ENCODE assay signal across 8 mouse cellular contexts in the genomic region with DNA sequence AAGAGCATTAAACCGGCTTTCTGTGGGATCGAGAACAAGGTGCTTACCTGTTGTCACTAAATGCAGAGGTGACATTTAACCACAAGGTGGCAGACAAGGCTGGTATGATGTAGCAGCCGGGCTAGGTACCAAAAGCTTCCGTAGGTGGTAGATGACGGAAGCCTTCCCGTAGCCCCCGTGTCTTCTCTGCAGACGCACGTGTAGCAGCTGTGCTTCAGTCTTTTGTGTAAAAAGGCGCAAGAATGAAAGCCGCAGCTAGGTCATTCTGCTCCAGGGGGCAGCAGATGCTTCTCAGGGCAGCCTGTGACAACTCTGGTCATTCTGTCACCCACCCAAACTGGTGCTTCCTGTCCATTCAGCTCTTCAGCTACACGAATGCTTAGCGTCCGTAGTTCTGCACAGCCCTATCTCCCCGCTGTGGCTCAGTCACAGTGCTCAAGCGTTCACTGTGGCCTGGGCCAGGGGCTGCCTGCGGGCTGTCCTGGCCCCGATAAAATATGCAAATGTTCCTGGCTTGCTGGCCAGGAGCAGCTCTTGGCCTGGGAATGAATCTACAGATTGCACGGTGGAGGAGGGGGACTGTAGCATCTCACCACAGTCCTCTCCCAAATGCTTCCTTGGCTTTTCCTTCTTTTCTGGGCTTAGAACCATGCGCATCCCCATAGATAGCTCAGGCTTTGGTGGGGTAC. TPM values are rescaled to one million over a fixed set of nuclear protein-coding genes. Genes with fewer than 3 reads are reported as not detected.
DNase-seq lines count a peak whose midpoint lies in the region; ATAC-seq lines count a peak whose summit lies in the region.

No protein-coding gene starts in this region.

- 5% methylated on average over 20 of the region's 20 CpGs for WGBS in embryonic facial prominence, embryonic 11.5 days
- 6% methylated on average over 20 of the region's 20 CpGs for WGBS in hindbrain, embryonic 11.5 days

- H3K9me3 ChIP-seq in embryonic facial prominence, embryonic 11.5 days (replicated peaks; ENCODE audit: control insufficient read depth, low read length) = no peaks in the 10 kb centered on the region
- H3K9me3 ChIP-seq in hindbrain, embryonic 11.5 days (ENCODE audit: control insufficient read depth, low read length) = no peaks in the 10 kb centered on the region

- peak; percentile 43 for ATAC-seq in CD4-positive, CD25-positive, alpha-beta regulatory T cell, adult 4 months
- peak; percentile 60; the same call in 1 of the 2 replicates for ATAC-seq in embryonic facial prominence, embryonic 11.5 days (replicated peaks; ENCODE audit: insufficient number of reproducible peaks, low FRiP score, low TSS enrichment, low read depth)
- peak; percentile 53; the same call in 1 of the 2 replicates for ATAC-seq in hindbrain, embryonic 11.5 days (ENCODE audit: low FRiP score)

- H3K4me2 ChIP-seq in embryonic facial prominence, embryonic 11.5 days (ENCODE audit: low read depth, low read length) = peak overlapping the region; percentile 67
- H3K4me2 ChIP-seq in hindbrain, embryonic 11.5 days (replicated peaks; ENCODE audit: low read depth, low read length) = peak overlapping the region; percentile 41

- H3K4me1 ChIP-seq in embryonic facial prominence, embryonic 11.5 days (ENCODE audit: control insufficient read depth, insufficient read depth, low read length) = no peaks in the 10 kb centered on the region
- H3K4me1 ChIP-seq in hindbrain, embryonic 11.5 days (replicated peaks; ENCODE audit: control insufficient read depth, insufficient read depth, low read length) = 0 out of 2 replicates have a peak, but pooled peaks cover 2% of the 10 kb centered on the region

- H3K9ac ChIP-seq in embryonic facial prominence, embryonic 11.5 days (replicated peaks; ENCODE audit: low read length) = peak overlapping the region; percentile 14
- H3K9ac ChIP-seq in hindbrain, embryonic 11.5 days (ENCODE audit: low read depth, low read length) = peak overlapping the region; percentile 47; the same call in 1 of the 2 replicates

- no peak overlapping the region for H3K4me3 ChIP-seq in embryonic facial prominence, embryonic 11.5 days (ENCODE audit: low read depth, low read length)
- peak overlapping the region; percentile 25 for H3K4me3 ChIP-seq in hindbrain, embryonic 11.5 days (ENCODE audit: low read depth, low read length)

- no peaks in the 10 kb centered on the region for H3K27me3 ChIP-seq in embryonic facial prominence, embryonic 11.5 days (ENCODE audit: control insufficient read depth, insufficient read depth, low read length)
- no peaks in the 10 kb centered on the region for H3K27me3 ChIP-seq in hindbrain, embryonic 11.5 days (ENCODE audit: control insufficient read depth, insufficient read depth, low read length)

- DNase-seq in adrenal gland, postnatal 10 days = peak; percentile 66
- peak; percentile 90 for DNase-seq in embryonic facial prominence, embryonic 11.5 days (ENCODE audit: low spot score)
- DNase-seq in hindbrain, embryonic 11.5 days (ENCODE audit: low spot score) = peak; percentile 80
- DNase-seq in layer of hippocampus, postnatal 14 days (ENCODE audit: low spot score in 2 of 2) = peak; percentile 65 to 85
- DNase-seq in lung, postnatal 14 days = peak; percentile 50
- peak; percentile 78 for DNase-seq in right cerebral cortex, adult 18-20 months
- no peak for DNase-seq in ovary, postnatal 14 days (ENCODE audit: low spot score)

- H3K36me3 ChIP-seq in embryonic facial prominence, embryonic 11.5 days (replicated peaks; ENCODE audit: control insufficient read depth, insufficient read depth, low read depth, low read length) = no peaks in the 10 kb centered on the region
- H3K36me3 ChIP-seq in hindbrain, embryonic 11.5 days (ENCODE audit: control insufficient read depth, insufficient read depth, low read length) = no peaks in the 10 kb centered on the region

- no peak overlapping the region for H3K27ac ChIP-seq in embryonic facial prominence, embryonic 11.5 days (replicated peaks; ENCODE audit: low read depth, low read length)
- no peak overlapping the region for H3K27ac ChIP-seq in hindbrain, embryonic 11.5 days (ENCODE audit: low read depth, low read length)

RNA-seq across cellular contexts. Expression of a gene that starts 21.8 kb away (rescaled TPM):
- not detected for polyA plus RNA-seq in CD4-positive, CD25-positive, alpha-beta regulatory T cell, adult 4 months (2017; shearing (Covaris generic))
- total RNA-seq in adrenal gland, postnatal 10 days (2021) = 10 to 100 TPM; 18.6 to 45.3 TPM
- polyA plus RNA-seq in embryonic facial prominence, embryonic 11.5 days (2014; fragmentation: Nextera tagmentation; extraction: Ambion mirVana) = 13.9 and 16.3 TPM in 2 replicates
- polyA plus RNA-seq in hindbrain, embryonic 11.5 days (2014; fragmentation: Nextera tagmentation; extraction: Ambion mirVana) = 16.6 and 19.2 TPM in 2 replicates
- 100 to 1,000 TPM; 186 to 207 TPM for total RNA-seq in layer of hippocampus, postnatal 14 days (2021)

RNA-seq across cellular contexts. Expression of a gene that starts 41.8 kb away (rescaled TPM):
- polyA plus RNA-seq in CD4-positive, CD25-positive, alpha-beta regulatory T cell, adult 4 months (2017; shearing (Covaris generic)) = 10 to 100 TPM; 30.6 to 38.0 TPM
- total RNA-seq in adrenal gland, postnatal 10 days (2021) = 10 to 100 TPM; 20.7 to 23.6 TPM
- 64.6 and 71.1 TPM in 2 replicates for polyA plus RNA-seq in embryonic facial prominence, embryonic 11.5 days (2014; fragmentation: Nextera tagmentation; extraction: Ambion mirVana)
- 51.3 and 53.0 TPM in 2 replicates for polyA plus RNA-seq in hindbrain, embryonic 11.5 days (2014; fragmentation: Nextera tagmentation; extraction: Ambion mirVana)
- 10 to 100 TPM; 37.9 to 41.3 TPM for total RNA-seq in layer of hippocampus, postnatal 14 days (2021)

Comparison
In these comparisons a context has a peak if more than half of its experiments do, and no peak if none do; other contexts are left out.
1. RNA of a gene that starts 21.8 kb away (polyA plus RNA-seq): 16.6 to 19.2 TPM in hindbrain, embryonic 11.5 days and 13.9 to 16.3 TPM in embryonic facial prominence, embryonic 11.5 days; not detected in CD4-positive, CD25-positive, alpha-beta regulatory T cell, adult 4 months; every median in the first group is over 10 times any median in the second.
2. Peak in every context shown above with its lines, with median percentiles within 50 percentile points of each other: ATAC-seq.